Mouse (Mus musculus): ENCODE data around the gene Hibadh. TPM values are rescaled to one million over a fixed set of nuclear protein-coding genes. Genes with fewer than 3 reads are reported as not detected.
A peak's percentile ranks its signal among the peaks of the same experiment; 100 is the strongest.
"Not testable (repeated sequence)": the region's sequence is repeated elsewhere in the genome, so short reads cannot be mapped to it uniquely, and the experiment has no call there.

Gene Hibadh
- 62.7 and 63.4 TPM in 2 replicates for polyA plus RNA-seq (2015; fragmentation: Nextera tagmentation; extraction: Ambion mirVana)

- WGBS = 0% methylated on average over 34 of the region's 34 CpGs
- peak; percentile 100 for ATAC-seq (ENCODE audit: low read depth)
- Histone ChIP-seq H3K4me2 (peak within 1 kb of the TSS; percentile 79), H3K4me3 (peak within 1 kb of the TSS; percentile 74), H3K27ac (replicated peaks) (peak within 1 kb of the TSS; percentile 73), H3K4me1 (replicated peaks) (peaks cover 35% of the 10 kb centered on the region), H3K36me3 (no peaks in the 10 kb centered on the region), H3K9ac (peak within 1 kb of the TSS; percentile 84), H3K27me3 (no peaks in the 10 kb centered on the region), H3K9me3 (no peaks in the 10 kb centered on the region)
Measured at GRCm38 (mm10) chr6:52640224-52640712, at the start of gene Hibadh. Hibadh (minus strand) TSS chr6:52640389.

DNA sequence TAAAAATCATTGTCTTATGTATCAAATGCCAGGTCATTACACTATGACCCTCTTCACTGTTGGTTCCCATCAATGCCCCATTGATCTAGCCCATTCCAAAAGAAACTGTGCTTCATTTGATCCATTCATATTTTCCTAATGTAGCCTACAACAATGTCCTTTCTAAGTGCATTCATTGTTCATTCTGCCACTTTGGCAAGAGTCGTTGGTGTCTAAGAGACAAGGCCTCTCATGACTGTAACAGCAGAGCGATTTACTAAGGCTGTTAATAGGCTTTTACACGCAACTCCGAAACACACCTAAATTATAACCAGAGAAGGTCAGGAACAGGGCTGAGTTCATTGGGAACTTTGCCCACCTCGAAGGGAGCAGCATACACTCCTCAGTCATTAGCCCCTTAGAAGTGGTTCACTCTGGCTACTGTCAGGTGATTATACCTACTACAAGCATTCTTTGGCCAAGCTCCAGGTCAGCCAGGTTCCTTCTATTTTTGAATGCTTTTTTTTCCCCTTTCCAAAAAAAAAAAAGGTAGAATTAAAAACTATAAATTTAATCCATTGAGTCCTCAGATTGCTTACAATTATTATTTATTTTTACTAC is 46.8 kb upstream of the Hibadh start:
- 48% methylated on average over 5 of the region's 5 CpGs for WGBS
- Histone ChIP-seq H3K27ac (replicated peaks) (no peak overlapping the region), H3K4me2 (no peak overlapping the region), H3K36me3 (no peaks in the 10 kb centered on the region), H3K9me3 (no peaks in the 10 kb centered on the region), H3K4me1 (replicated peaks) (no peaks in the 10 kb centered on the region), H3K4me3 (no peak overlapping the region), H3K27me3 (no peaks in the 10 kb centered on the region; the same call in 1 of the 2 replicates), H3K9ac (no peak overlapping the region)
- ATAC-seq (ENCODE audit: low read depth) = no peak

DNA sequence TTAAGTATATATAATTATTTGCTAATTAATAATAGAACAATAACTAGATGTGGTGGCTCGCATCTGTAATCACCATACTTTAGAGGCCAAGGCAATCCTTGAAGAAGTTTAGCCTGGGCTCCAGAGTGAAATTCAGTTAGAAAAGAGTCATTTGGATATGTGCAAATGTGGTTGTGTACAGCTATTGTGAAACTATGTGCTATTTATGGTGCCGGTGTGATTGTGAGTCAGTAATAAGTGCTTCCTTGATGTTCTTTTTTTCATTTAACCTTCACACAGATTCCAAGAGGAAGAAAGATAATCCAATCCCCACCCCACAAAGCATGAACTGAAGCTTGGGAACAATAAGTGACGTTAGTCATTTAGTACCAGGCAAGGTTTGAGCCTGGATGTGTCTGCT is 42.4 kb upstream of the Hibadh start:
- no peak overlapping the region for H3K4me2 ChIP-seq
- no peaks in the 10 kb centered on the region for H3K4me1 ChIP-seq (replicated peaks)
- no peaks in the 10 kb centered on the region for H3K36me3 ChIP-seq
- no peak overlapping the region for H3K27ac ChIP-seq (replicated peaks)
- H3K9ac ChIP-seq = no peak overlapping the region
- ATAC-seq (ENCODE audit: low read depth) = no peak
- H3K27me3 ChIP-seq = no peaks in the 10 kb centered on the region; the same call in none of the 2 replicates
- no peaks in the 10 kb centered on the region for H3K9me3 ChIP-seq
- H3K4me3 ChIP-seq = no peak overlapping the region
- whole genome bisulfite sequencing = 93% methylated on average over 3 of the region's 3 CpGs

GRCm38 (mm10) chr6:52681847-52682485 is 41.8 kb upstream of the Hibadh start:
- H3K9me3 ChIP-seq = no peaks in the 10 kb centered on the region
- no peaks in the 10 kb centered on the region for H3K4me1 ChIP-seq (replicated peaks)
- WGBS = 70% methylated on average over 6 of the region's 6 CpGs
- no peak overlapping the region for H3K27ac ChIP-seq (replicated peaks)
- no peak for ATAC-seq (ENCODE audit: low read depth)
- H3K4me3 ChIP-seq = no peak overlapping the region
- H3K4me2 ChIP-seq = no peak overlapping the region
- no peak overlapping the region for H3K9ac ChIP-seq
- H3K27me3 ChIP-seq = no peaks in the 10 kb centered on the region; the same call in none of the 2 replicates
- H3K36me3 ChIP-seq = no peaks in the 10 kb centered on the region

DNA sequence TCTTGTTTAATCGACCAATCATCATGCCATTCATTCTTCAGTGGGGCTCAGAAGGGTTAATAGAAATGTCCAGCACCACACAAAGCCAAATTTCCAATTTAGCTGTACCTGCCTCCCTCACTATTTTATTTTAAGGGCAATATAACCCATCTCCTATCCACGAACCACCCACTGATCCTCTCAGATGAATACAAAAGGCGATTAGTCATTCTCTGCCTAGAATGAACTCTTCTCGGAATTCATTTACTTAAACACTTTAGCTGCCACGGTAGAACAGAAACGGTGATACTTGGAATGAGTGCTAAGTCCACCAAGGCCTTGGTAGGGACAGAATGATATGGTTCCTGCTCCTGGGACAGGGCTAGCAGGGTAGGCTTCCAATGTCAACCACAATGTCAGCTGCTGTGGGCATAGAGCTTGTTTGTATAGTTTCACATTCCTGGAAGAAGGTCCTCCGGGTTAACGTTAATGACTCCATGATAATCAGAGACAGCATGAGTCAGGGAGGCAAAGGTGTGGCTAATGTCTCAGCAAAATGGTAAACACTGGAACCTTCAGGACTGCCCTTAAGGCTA is 40.4 kb upstream of the Hibadh start:
- WGBS = 52% methylated on average over 8 of the region's 8 CpGs
- no peaks in the 10 kb centered on the region for H3K36me3 ChIP-seq
- no peak for ATAC-seq (ENCODE audit: low read depth)
- H3K9me3 ChIP-seq = no peaks in the 10 kb centered on the region
- H3K27me3 ChIP-seq = no peaks in the 10 kb centered on the region; the same call in none of the 2 replicates
- H3K4me2 ChIP-seq = no peak overlapping the region
- no peak overlapping the region for H3K9ac ChIP-seq
- no peak overlapping the region for H3K27ac ChIP-seq (replicated peaks)
- H3K4me3 ChIP-seq = no peak overlapping the region
- no peaks in the 10 kb centered on the region for H3K4me1 ChIP-seq (replicated peaks)

DNA sequence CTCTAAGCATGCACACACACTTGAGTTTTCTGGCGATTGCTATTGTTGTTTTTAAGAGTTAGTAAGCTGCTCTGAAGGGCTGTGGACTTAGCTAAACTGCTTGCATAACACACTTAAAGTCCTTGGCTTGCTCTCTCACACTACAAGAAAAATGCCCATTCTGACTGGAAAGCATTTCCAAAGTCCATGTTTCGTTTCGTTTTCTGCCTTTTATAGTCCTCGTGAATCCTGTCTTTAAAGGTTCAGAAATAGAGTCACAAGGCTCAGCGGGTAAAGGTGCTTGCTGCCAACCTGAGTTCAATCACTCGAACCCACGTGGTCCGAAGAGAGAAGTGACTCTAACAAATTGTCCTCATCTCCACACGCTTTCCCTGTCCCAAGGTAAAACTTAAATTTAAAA is 39.4 kb upstream of the Hibadh start:
- no peak overlapping the region for H3K27ac ChIP-seq (replicated peaks)
- no peak overlapping the region for H3K9ac ChIP-seq
- H3K36me3 ChIP-seq = no peaks in the 10 kb centered on the region
- no peak overlapping the region for H3K4me2 ChIP-seq
- no peaks in the 10 kb centered on the region; the same call in none of the 2 replicates for H3K27me3 ChIP-seq
- H3K4me3 ChIP-seq = no peak overlapping the region
- ATAC-seq (ENCODE audit: low read depth) = no peak
- 0 out of 2 replicates have a peak, but pooled peaks cover under 1% of the 10 kb centered on the region for H3K4me1 ChIP-seq (replicated peaks)
- H3K9me3 ChIP-seq = no peaks in the 10 kb centered on the region
- WGBS = 88% methylated on average over 9 of the region's 9 CpGs

- not testable (repeated sequence) for ATAC-seq (ENCODE audit: low read depth); H3K9ac ChIP-seq; H3K36me3 ChIP-seq; H3K4me3 ChIP-seq; H3K9me3 ChIP-seq; H3K4me2 ChIP-seq; H3K27me3 ChIP-seq; H3K27ac ChIP-seq (replicated peaks); H3K4me1 ChIP-seq (replicated peaks)
- WGBS = 91% methylated on average over 4 of the region's 4 CpGs
Measured at GRCm38 (mm10) chr6:52677534-52677933, 37.3 kb upstream of the Hibadh start.

- WGBS = 74% methylated on average over 4 of the region's 4 CpGs
- Histone ChIP-seq H3K36me3 (no peaks in the 10 kb centered on the region), H3K9me3 (no peaks in the 10 kb centered on the region), H3K4me2 (no peak overlapping the region), H3K27ac (replicated peaks) (no peak overlapping the region), H3K27me3 (no peaks in the 10 kb centered on the region; the same call in 1 of the 2 replicates), H3K9ac (no peak overlapping the region), H3K4me1 (replicated peaks) (0 out of 2 replicates have a peak, but pooled peaks cover 3% of the 10 kb centered on the region), H3K4me3 (no peak overlapping the region)
- ATAC-seq (ENCODE audit: low read depth) = no peak
Measured at GRCm38 (mm10) chr6:52675222-52675921, 35.2 kb upstream of the Hibadh start.

GRCm38 (mm10) chr6:52674541-52674940 is 34.4 kb upstream of the Hibadh start:
- 76% methylated on average over 12 of the region's 12 CpGs for WGBS
- Histone ChIP-seq H3K4me2 (no peak overlapping the region), H3K9ac (no peak overlapping the region), H3K27ac (replicated peaks) (no peak overlapping the region), H3K36me3 (no peaks in the 10 kb centered on the region), H3K27me3 (no peaks in the 10 kb centered on the region; the same call in 1 of the 2 replicates), H3K9me3 (no peaks in the 10 kb centered on the region), H3K4me3 (no peak overlapping the region), H3K4me1 (replicated peaks) (0 out of 2 replicates have a peak, but pooled peaks cover 3% of the 10 kb centered on the region)
- ATAC-seq (ENCODE audit: low read depth) = no peak

GRCm38 (mm10) chr6:52673706-52674105 is 33.5 kb upstream of the Hibadh start:
- Histone ChIP-seq H3K27me3 (no peaks in the 10 kb centered on the region; the same call in 1 of the 2 replicates), H3K9ac (no peak overlapping the region), H3K4me2 (no peak overlapping the region), H3K4me3 (no peak overlapping the region), H3K36me3 (no peaks in the 10 kb centered on the region), H3K9me3 (no peaks in the 10 kb centered on the region), H3K4me1 (replicated peaks) (0 out of 2 replicates have a peak, but pooled peaks cover 3% of the 10 kb centered on the region), H3K27ac (replicated peaks) (no peak overlapping the region)
- WGBS = 79% methylated on average over 7 of the region's 7 CpGs
- no peak for ATAC-seq (ENCODE audit: low read depth)

GRCm38 (mm10) chr6:52672539-52672938 is 32.4 kb upstream of the Hibadh start:
- no peak for ATAC-seq (ENCODE audit: low read depth)
- no peaks in the 10 kb centered on the region for H3K27me3 ChIP-seq
- no peak overlapping the region for H3K27ac ChIP-seq (replicated peaks)
- H3K4me3 ChIP-seq = no peak overlapping the region
- H3K9me3 ChIP-seq = no peaks in the 10 kb centered on the region
- no peaks in the 10 kb centered on the region for H3K36me3 ChIP-seq
- WGBS = 84% methylated on average over 2 of the region's 2 CpGs
- H3K4me2 ChIP-seq = no peak overlapping the region
- 0 out of 2 replicates have a peak, but pooled peaks cover 3% of the 10 kb centered on the region for H3K4me1 ChIP-seq (replicated peaks)
- H3K9ac ChIP-seq = no peak overlapping the region

GRCm38 (mm10) chr6:52671791-52672190 is 31.6 kb upstream of the Hibadh start:
- Histone ChIP-seq H3K27me3 (no peaks in the 10 kb centered on the region), H3K4me1 (replicated peaks) (0 out of 2 replicates have a peak, but pooled peaks cover 3% of the 10 kb centered on the region), H3K9me3 (no peaks in the 10 kb centered on the region), H3K36me3 (no peaks in the 10 kb centered on the region), H3K4me2 (no peak overlapping the region), H3K4me3 (no peak overlapping the region), H3K27ac (replicated peaks) (no peak overlapping the region), H3K9ac (no peak overlapping the region)
- no peak for ATAC-seq (ENCODE audit: low read depth)
- 60% methylated on average over 8 of the region's 8 CpGs for WGBS

Measured in neural tube, embryonic 13.5 days (tissue).